ENCODE assay signal across 8 mouse cellular contexts in genomic region chr4:132398045-132398774, GRCm38 (mm10). TPM values are rescaled to one million over a fixed set of nuclear protein-coding genes. Genes with fewer than 3 reads are reported as not detected.
DNase-seq lines count a peak whose midpoint lies in the region; ATAC-seq lines count a peak whose summit lies in the region.

No protein-coding gene starts in this region.

- H3K4me1 ChIP-seq in forebrain, embryonic 16.5 days (replicated peaks; ENCODE audit: control insufficient read depth, insufficient read depth, low read length): peaks cover 5% of the 10 kb centered on the region
- H3K4me1 ChIP-seq in limb, embryonic 12.5 days (replicated peaks): peaks cover 17% of the 10 kb centered on the region
- peaks cover 14% of the 10 kb centered on the region for H3K4me1 ChIP-seq in midbrain, embryonic 10.5 days
- peaks cover 15% of the 10 kb centered on the region for H3K4me1 ChIP-seq in stomach, embryonic 15.5 days

- no peaks in the 10 kb centered on the region for H3K9me3 ChIP-seq in forebrain, embryonic 16.5 days (ENCODE audit: control insufficient read depth, low read length)
- H3K9me3 ChIP-seq in limb, embryonic 12.5 days: no peaks in the 10 kb centered on the region
- H3K9me3 ChIP-seq in midbrain, embryonic 10.5 days (replicated peaks): no peaks in the 10 kb centered on the region
- no peaks in the 10 kb centered on the region for H3K9me3 ChIP-seq in stomach, embryonic 15.5 days

- DNase-seq in MN1 (ENCODE audit: low spot score): peak; percentile 73
- peak; percentile 62 for DNase-seq in brain, adult 2 months (ENCODE audit: low read depth, low spot score)
- DNase-seq in midbrain, embryonic 10.5 days (ENCODE audit: low spot score): peak; percentile 48
- no peak for DNase-seq in T-cell, adult 2 months (ENCODE audit: low spot score)

- ATAC-seq in forebrain, embryonic 16.5 days: no peak
- peak; percentile 95 to 98 for ATAC-seq in hematopoietic stem cell, adult 5-6 weeks (replicated peaks in 1 of 2; ENCODE audit: insufficient read depth in 1 of 2, low FRiP score in 2 of 2, low TSS enrichment in 1 of 2, low read depth in 1 of 2, poor library complexity in 2 of 2, severe bottlenecking in 2 of 2)
- no peak; the same call in 1 of the 2 replicates for ATAC-seq in limb, embryonic 12.5 days (ENCODE audit: insufficient number of reproducible peaks, insufficient read depth, low FRiP score, low TSS enrichment, low read depth)
- peak; percentile 84; the same call in 1 of the 2 replicates for ATAC-seq in stomach, embryonic 15.5 days (ENCODE audit: insufficient read depth, low FRiP score, low read depth)

- no peaks in the 10 kb centered on the region for H3K27me3 ChIP-seq in forebrain, embryonic 16.5 days (replicated peaks; ENCODE audit: control insufficient read depth, insufficient read depth, low read length)
- H3K27me3 ChIP-seq in limb, embryonic 12.5 days: no peaks in the 10 kb centered on the region
- H3K27me3 ChIP-seq in midbrain, embryonic 10.5 days (ENCODE audit: low read depth, poor library complexity, severe bottlenecking): no peaks in the 10 kb centered on the region
- H3K27me3 ChIP-seq in stomach, embryonic 15.5 days (replicated peaks): no peaks in the 10 kb centered on the region

- no peaks in the 10 kb centered on the region for H3K36me3 ChIP-seq in forebrain, embryonic 16.5 days (ENCODE audit: control insufficient read depth, insufficient read depth)
- 0 out of 2 replicates have a peak, but pooled peaks cover 11% of the 10 kb centered on the region for H3K36me3 ChIP-seq in limb, embryonic 12.5 days
- H3K36me3 ChIP-seq in midbrain, embryonic 10.5 days: no peaks in the 10 kb centered on the region; the same call in none of the 2 replicates
- H3K36me3 ChIP-seq in stomach, embryonic 15.5 days: no peaks in the 10 kb centered on the region

- no peak overlapping the region for H3K27ac ChIP-seq in forebrain, embryonic 16.5 days (ENCODE audit: low read length)
- peak overlapping the region; percentile 18; the same call in 1 of the 2 replicates for H3K27ac ChIP-seq in limb, embryonic 12.5 days
- H3K27ac ChIP-seq in midbrain, embryonic 10.5 days (replicated peaks): no peak overlapping the region
- peak overlapping the region; percentile 54; the same call in 1 of the 2 replicates for H3K27ac ChIP-seq in stomach, embryonic 15.5 days

- H3K4me2 ChIP-seq in forebrain, embryonic 16.5 days (ENCODE audit: low read length): peak overlapping the region; percentile 36
- H3K4me2 ChIP-seq in limb, embryonic 12.5 days: peak overlapping the region; percentile 13; the same call in 1 of the 2 replicates
- peak overlapping the region; percentile 49 for H3K4me2 ChIP-seq in stomach, embryonic 15.5 days

- 0 out of 2 replicates have a peak overlapping the region, but pooled peaks have one; percentile 8 for H3K4me3 ChIP-seq in forebrain, embryonic 16.5 days (replicated peaks; ENCODE audit: low read length)
- no peak overlapping the region for H3K4me3 ChIP-seq in limb, embryonic 12.5 days (replicated peaks)
- H3K4me3 ChIP-seq in midbrain, embryonic 10.5 days: no peak overlapping the region
- H3K4me3 ChIP-seq in stomach, embryonic 15.5 days (replicated peaks): peak overlapping the region; percentile 32

- WGBS in forebrain, embryonic 16.5 days: 36% methylated on average over 11 of the region's 11 CpGs
- 47% methylated on average over 11 of the region's 11 CpGs for WGBS in limb, embryonic 12.5 days
- WGBS in midbrain, embryonic 10.5 days: 48% methylated on average over 11 of the region's 11 CpGs
- 24% methylated on average over 11 of the region's 11 CpGs for WGBS in stomach, embryonic 15.5 days

- H3K9ac ChIP-seq in forebrain, embryonic 16.5 days (replicated peaks; ENCODE audit: low read depth, low read length): 0 out of 2 replicates have a peak overlapping the region, but pooled peaks have one; percentile 22
- no peak overlapping the region for H3K9ac ChIP-seq in limb, embryonic 12.5 days (replicated peaks)
- peak overlapping the region; percentile 19; the same call in 1 of the 2 replicates for H3K9ac ChIP-seq in stomach, embryonic 15.5 days

RNA-seq across cellular contexts. Expression of gene Phactr4, which starts 24.1 kb away (rescaled TPM):
- polyA plus RNA-seq in forebrain, embryonic 16.5 days (2015; fragmentation: Nextera tagmentation; extraction: Ambion mirVana): 9.7 and 11.6 TPM in 2 replicates
- 11.9 and 22.6 TPM in 2 replicates for total RNA-seq in hematopoietic stem cell, adult 5-6 weeks (2017)
- 19.7 and 25.6 TPM in 2 replicates for polyA plus RNA-seq in limb, embryonic 12.5 days (2016; fragmentation: Nextera tagmentation; extraction: Ambion mirVana)
- 23.6 and 27.3 TPM in 2 replicates for polyA plus RNA-seq in midbrain, embryonic 10.5 days (2016; fragmentation: Nextera tagmentation; extraction: Ambion mirVana)
- 21.1 and 22.6 TPM in 2 replicates for polyA plus RNA-seq in stomach, embryonic 15.5 days (2015; fragmentation: Nextera tagmentation; extraction: Ambion mirVana)

RNA-seq across cellular contexts. Expression of gene Rcc1, which starts 44.8 kb away (rescaled TPM):
- polyA plus RNA-seq in forebrain, embryonic 16.5 days (2015; fragmentation: Nextera tagmentation; extraction: Ambion mirVana): 51.3 and 52.3 TPM in 2 replicates
- total RNA-seq in hematopoietic stem cell, adult 5-6 weeks (2017): 30.1 and 32.0 TPM in 2 replicates
- polyA plus RNA-seq in limb, embryonic 12.5 days (2016; fragmentation: Nextera tagmentation; extraction: Ambion mirVana): 101 and 102 TPM in 2 replicates
- polyA plus RNA-seq in midbrain, embryonic 10.5 days (2016; fragmentation: Nextera tagmentation; extraction: Ambion mirVana): 144 and 164 TPM in 2 replicates
- polyA plus RNA-seq in stomach, embryonic 15.5 days (2015; fragmentation: Nextera tagmentation; extraction: Ambion mirVana): 68.5 and 74.6 TPM in 2 replicates

Comparison
In these comparisons a context has a peak if more than half of its experiments do, and no peak if none do; other contexts are left out.
1. ATAC-seq: peak in hematopoietic stem cell, adult 5-6 weeks (2 of 2) and stomach, embryonic 15.5 days (single experiment); none in forebrain, embryonic 16.5 days (single experiment) and limb, embryonic 12.5 days (single experiment).
2. H3K27ac ChIP-seq: peak in limb, embryonic 12.5 days (single experiment) and stomach, embryonic 15.5 days (single experiment); none in forebrain, embryonic 16.5 days (single experiment) and midbrain, embryonic 10.5 days (single experiment).
3. H3K4me3 ChIP-seq: peak in forebrain, embryonic 16.5 days (single experiment) and stomach, embryonic 15.5 days (single experiment); none in limb, embryonic 12.5 days (single experiment) and midbrain, embryonic 10.5 days (single experiment).
4. Peak in every context shown above with its lines, with median percentiles within 50 percentile points of each other: H3K4me2 ChIP-seq.